Mouse (Mus musculus) midbrain, embryonic 11.5 days (tissue): ENCODE measurements at regions not wholly inside any gene's neighbourhood (a gene's known extent, or its start where the extent isn't known, plus 50 kb on each side); places are given as distances from the start of the nearest gene placed in this dataset.

Source experiments
- ATAC-seq: fragments of 200-750 bp; cut with Nextera tagmentation; 2 replicates; pipeline ENCODE4 v1.8.0; 2017; ENCODE audit warnings: moderate TSS enrichment, moderate library complexity; ENCODE audit not compliant: low FRiP score
- DNase-seq: peaks from one replicate; pipeline ENCODE4 v3.0.0; 2015; ENCODE audit warnings: low spot score; ENCODE audit errors: missing footprints
- H3K27ac ChIP-seq: fragments of 300-500 bp; sonication (generic); 2 replicates; pipeline ENCODE4 v1.5.1; 2014; ENCODE audit warnings: low read depth, low read length
- H3K27me3 ChIP-seq: fragments of 300-500 bp; sonication (generic); 2 replicates; pipeline ENCODE4 v1.6.1; 2014; ENCODE audit warnings: mild to moderate bottlenecking, low read length, moderate library complexity, mixed read lengths; ENCODE audit not compliant: control insufficient read depth, insufficient read depth
- H3K36me3 ChIP-seq: fragments of 300-500 bp; sonication (generic); 2 replicates; pipeline ENCODE4 v1.6.1; 2014; ENCODE audit warnings: mild to moderate bottlenecking, low read length, moderate library complexity, mixed read lengths; ENCODE audit not compliant: control insufficient read depth, insufficient read depth
- H3K4me1 ChIP-seq: fragments of 300-500 bp; sonication (generic); 2 replicates; pipeline ENCODE4 v1.6.1; 2014; ENCODE audit warnings: low read length; ENCODE audit not compliant: control insufficient read depth, insufficient read depth
- H3K4me2 ChIP-seq: fragments of 300-500 bp; sonication (generic); 2 replicates; pipeline ENCODE4 v1.6.1; 2014; ENCODE audit warnings: mild to moderate bottlenecking, moderate library complexity
- H3K4me3 ChIP-seq: fragments of 300-500 bp; sonication (generic); 2 replicates; pipeline ENCODE4 v1.5.1; 2014; ENCODE audit warnings: low read depth, low read length
- H3K9ac ChIP-seq: fragments of 300-500 bp; sonication (generic); 2 replicates; pipeline ENCODE4 v1.6.1; 2014; ENCODE audit warnings: low read length
- H3K9me3 ChIP-seq: fragments of 300-500 bp; sonication (generic); 2 replicates; pipeline ENCODE4 v1.6.1; 2016; ENCODE audit warnings: low read length; ENCODE audit not compliant: control insufficient read depth
- WGBS: fragments of 180-500 bp; shearing (Covaris S2); extraction: QIAGEN DNeasy Blood & Tissue Kit; methylation state at CpG from one replicate; pipeline ENCODE4 v1.1.7; 2014; 5-methylcytosine and 5-hydroxymethylcytosine counted together

- H3K27ac ChIP-seq, result no peak overlapping the region
- 79% methylated on average over 2 of the region's 2 CpGs for WGBS
- no peaks in the 10 kb centered on the region for H3K4me1 ChIP-seq
- no peak for DNase-seq
- H3K36me3 ChIP-seq, result no peaks in the 10 kb centered on the region
- H3K4me2 ChIP-seq, result no peak overlapping the region
- ATAC-seq, result no peak
- H3K9me3 ChIP-seq, result no peaks in the 10 kb centered on the region
- no peak overlapping the region for H3K9ac ChIP-seq
- H3K27me3 ChIP-seq, result no peaks in the 10 kb centered on the region
- no peak overlapping the region for H3K4me3 ChIP-seq
Observed at GRCm38 (mm10) chr4:54481766-54482165, 463.1 kb upstream of the Zfp462 start.

DNA sequence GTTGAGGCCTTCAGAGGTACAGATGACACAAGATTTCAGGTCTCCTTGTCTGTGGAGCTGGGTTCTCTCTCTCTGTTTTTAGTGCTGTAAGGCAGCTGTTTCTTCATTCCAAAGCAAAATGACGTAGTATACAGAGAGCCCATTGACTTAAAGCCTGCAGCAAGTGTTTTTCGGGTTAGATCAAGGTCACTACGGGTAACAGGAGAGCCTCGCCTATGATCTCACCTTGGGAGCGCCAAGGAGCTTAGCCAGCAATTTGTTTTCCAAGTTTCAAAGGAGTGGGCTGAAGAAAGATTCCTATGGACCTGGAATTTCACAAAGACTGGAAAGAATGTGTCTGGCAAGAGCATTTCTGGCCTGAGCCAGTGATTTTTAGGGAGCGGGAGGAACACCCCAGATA, 451.8 kb upstream of the Zfp462 start:
- H3K9me3 ChIP-seq, result no peaks in the 10 kb centered on the region
- no peaks in the 10 kb centered on the region for H3K27me3 ChIP-seq
- no peak overlapping the region for H3K4me3 ChIP-seq
- H3K9ac ChIP-seq, result no peak overlapping the region
- WGBS, result 88% methylated on average over 6 of the region's 6 CpGs
- DNase-seq, result no peak
- H3K27ac ChIP-seq, result no peak overlapping the region
- no peaks in the 10 kb centered on the region for H3K36me3 ChIP-seq
- H3K4me1 ChIP-seq, result no peaks in the 10 kb centered on the region
- ATAC-seq, result no peak
- H3K4me2 ChIP-seq, result no peak overlapping the region

- no peak for DNase-seq
- ATAC-seq, result no peak
- H3K27me3 ChIP-seq, result no peaks in the 10 kb centered on the region
- no peaks in the 10 kb centered on the region for H3K4me1 ChIP-seq
- no peaks in the 10 kb centered on the region for H3K9me3 ChIP-seq
- H3K27ac ChIP-seq, result no peak overlapping the region
- H3K4me2 ChIP-seq, result no peak overlapping the region
- no peak overlapping the region for H3K4me3 ChIP-seq
- H3K9ac ChIP-seq, result no peak overlapping the region
- 93% methylated on average over 2 of the region's 2 CpGs for WGBS
- H3K36me3 ChIP-seq, result no peaks in the 10 kb centered on the region
Observed at GRCm38 (mm10) chr4:54497312-54497994, 447.4 kb upstream of the Zfp462 start.

DNA sequence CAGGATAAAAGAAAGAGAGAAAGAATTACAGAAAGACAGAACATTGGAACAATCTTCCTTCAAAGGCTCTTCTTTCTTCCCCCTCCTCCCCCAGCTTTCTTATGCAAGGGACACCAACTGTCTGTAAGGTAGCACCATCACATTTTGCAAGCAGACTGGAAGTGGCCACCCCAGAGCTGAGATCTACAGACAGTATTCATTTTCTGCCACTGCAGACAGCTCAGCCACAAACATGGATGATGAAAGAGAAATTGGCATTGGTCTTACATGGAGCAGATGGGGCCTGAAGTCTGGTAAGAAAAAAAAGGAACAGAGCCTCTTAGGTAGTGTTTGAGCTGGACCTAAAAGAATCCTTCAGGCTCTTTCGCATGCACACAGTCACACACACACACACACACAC, 428.9 kb upstream of the Zfp462 start:
- H3K4me3 ChIP-seq, result no peak overlapping the region
- H3K9me3 ChIP-seq, result no peaks in the 10 kb centered on the region
- no peak overlapping the region for H3K4me2 ChIP-seq
- no peak overlapping the region for H3K9ac ChIP-seq
- no peak overlapping the region for H3K27ac ChIP-seq
- H3K27me3 ChIP-seq, result no peaks in the 10 kb centered on the region
- ATAC-seq (no peak), DNase-seq (no peak)
- no peaks in the 10 kb centered on the region for H3K4me1 ChIP-seq
- H3K36me3 ChIP-seq, result no peaks in the 10 kb centered on the region
- 100% methylated on average over 1 of the region's 1 CpGs for WGBS

- Histone ChIP-seq H3K4me2 (no peak overlapping the region), H3K9me3 (no peaks in the 10 kb centered on the region), H3K27me3 (no peaks in the 10 kb centered on the region), H3K36me3 (no peaks in the 10 kb centered on the region), H3K4me3 (no peak overlapping the region), H3K27ac (no peak overlapping the region), H3K4me1 (0 out of 2 replicates have a peak, but pooled peaks cover 2% of the 10 kb centered on the region), H3K9ac (no peak overlapping the region)
- ATAC-seq, result no peak
- no peak for DNase-seq
- 81% methylated on average over 5 of the region's 5 CpGs for WGBS
Observed at GRCm38 (mm10) chr4:54523283-54523682, 421.6 kb upstream of the Zfp462 start.

GRCm38 (mm10) chr4:54526003-54526586, 418.8 kb upstream of the Zfp462 start:
- no peak overlapping the region for H3K4me2 ChIP-seq
- no peak overlapping the region for H3K9ac ChIP-seq
- ATAC-seq (no peak), DNase-seq (no peak)
- H3K4me1 ChIP-seq, result 0 out of 2 replicates have a peak, but pooled peaks cover 2% of the 10 kb centered on the region
- 74% methylated on average over 5 of the region's 5 CpGs for WGBS
- H3K9me3 ChIP-seq, result no peaks in the 10 kb centered on the region
- no peak overlapping the region for H3K27ac ChIP-seq
- no peaks in the 10 kb centered on the region for H3K27me3 ChIP-seq
- H3K4me3 ChIP-seq, result no peak overlapping the region
- H3K36me3 ChIP-seq, result no peaks in the 10 kb centered on the region

DNA sequence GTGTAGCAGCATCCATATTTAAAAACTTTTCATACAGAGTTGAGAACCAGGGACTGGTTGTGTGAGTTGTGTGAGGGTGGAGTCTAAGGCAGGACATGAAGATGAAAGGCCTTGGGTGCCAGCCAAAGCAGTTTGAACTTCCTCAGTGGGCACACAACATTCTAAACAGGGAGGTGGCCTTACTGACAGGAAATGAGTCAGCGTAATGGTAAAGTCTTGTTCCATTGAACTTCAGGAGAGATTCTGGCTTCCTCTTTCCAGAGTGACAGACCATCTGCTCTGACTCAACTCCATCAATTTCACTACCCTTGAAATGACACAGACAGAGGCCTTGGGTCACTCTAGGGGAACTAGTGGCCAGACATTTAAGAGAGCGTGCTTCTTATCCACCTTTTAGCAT, 417.2 kb upstream of the Zfp462 start:
- H3K4me3 ChIP-seq, result no peak overlapping the region
- no peaks in the 10 kb centered on the region for H3K27me3 ChIP-seq
- DNase-seq, result no peak
- no peaks in the 10 kb centered on the region for H3K36me3 ChIP-seq
- no peak overlapping the region for H3K9ac ChIP-seq
- 0 out of 2 replicates have a peak, but pooled peaks cover 2% of the 10 kb centered on the region for H3K4me1 ChIP-seq
- ATAC-seq, result no peak
- WGBS, result 94% methylated on average over 2 of the region's 2 CpGs
- H3K27ac ChIP-seq, result no peak overlapping the region
- no peaks in the 10 kb centered on the region for H3K9me3 ChIP-seq
- no peak overlapping the region for H3K4me2 ChIP-seq

- Histone ChIP-seq H3K27ac (no peak overlapping the region), H3K4me3 (no peak overlapping the region), H3K36me3 (no peaks in the 10 kb centered on the region), H3K4me1 (peaks cover 14% of the 10 kb centered on the region), H3K9ac (no peak overlapping the region), H3K4me2 (no peak overlapping the region), H3K27me3 (no peaks in the 10 kb centered on the region), H3K9me3 (no peaks in the 10 kb centered on the region)
- DNase-seq, result no peak
- ATAC-seq, result no peak
- WGBS, result 88% methylated on average over 2 of the region's 2 CpGs
Observed at GRCm38 (mm10) chr4:54531739-54532138, 413.1 kb upstream of the Zfp462 start.

- H3K4me2 ChIP-seq, result no peak overlapping the region
Observed at GRCm38 (mm10) chr4:54533846-54534245, 411.0 kb upstream of the Zfp462 start.

More at GRCm38 (mm10) chr4:54533846-54534245, 411.0 kb upstream of the Zfp462 start:
- Histone ChIP-seq H3K9me3 (no peaks in the 10 kb centered on the region), H3K27ac (peak overlapping the region; percentile 31), H3K27me3 (no peaks in the 10 kb centered on the region), H3K4me3 (no peak overlapping the region), H3K36me3 (no peaks in the 10 kb centered on the region), H3K4me1 (peaks cover 14% of the 10 kb centered on the region), H3K9ac (0 out of 2 replicates have a peak overlapping the region, but pooled peaks have one; percentile 22)
- 11% methylated on average over 2 of the region's 2 CpGs for WGBS
- ATAC-seq (peak; percentile 90), DNase-seq (peak; percentile 92)
